Mouse (Mus musculus) splenic B cell, adult 2 months (primary cell): ENCODE data around the gene Fam19a3.
"Not testable (repeated sequence)": the region's sequence is repeated elsewhere in the genome, so short reads cannot be mapped to it uniquely, and the experiment has no call there.

Experiments
- DNase-seq: peaks from one replicate; pipeline ENCODE4 v3.0.0-alpha.2; 2011; ENCODE audit warnings: low read depth, low spot score
- H3K27me3 ChIP-seq: 2 replicates; pipeline ENCODE4 v1.6.1; 2012; ENCODE audit warnings: mild to moderate bottlenecking, low read length, moderate library complexity, mixed read lengths; ENCODE audit not compliant: control insufficient read depth, poor library complexity, insufficient read depth, severe bottlenecking
- H3K36me3 ChIP-seq: 2 replicates; pipeline ENCODE4 v1.6.1; 2012; ENCODE audit warnings: mild to moderate bottlenecking, low read length, moderate library complexity, mixed read lengths; ENCODE audit not compliant: control insufficient read depth, poor library complexity, insufficient read depth, severe bottlenecking

The Fam19a3 gene

DNA sequence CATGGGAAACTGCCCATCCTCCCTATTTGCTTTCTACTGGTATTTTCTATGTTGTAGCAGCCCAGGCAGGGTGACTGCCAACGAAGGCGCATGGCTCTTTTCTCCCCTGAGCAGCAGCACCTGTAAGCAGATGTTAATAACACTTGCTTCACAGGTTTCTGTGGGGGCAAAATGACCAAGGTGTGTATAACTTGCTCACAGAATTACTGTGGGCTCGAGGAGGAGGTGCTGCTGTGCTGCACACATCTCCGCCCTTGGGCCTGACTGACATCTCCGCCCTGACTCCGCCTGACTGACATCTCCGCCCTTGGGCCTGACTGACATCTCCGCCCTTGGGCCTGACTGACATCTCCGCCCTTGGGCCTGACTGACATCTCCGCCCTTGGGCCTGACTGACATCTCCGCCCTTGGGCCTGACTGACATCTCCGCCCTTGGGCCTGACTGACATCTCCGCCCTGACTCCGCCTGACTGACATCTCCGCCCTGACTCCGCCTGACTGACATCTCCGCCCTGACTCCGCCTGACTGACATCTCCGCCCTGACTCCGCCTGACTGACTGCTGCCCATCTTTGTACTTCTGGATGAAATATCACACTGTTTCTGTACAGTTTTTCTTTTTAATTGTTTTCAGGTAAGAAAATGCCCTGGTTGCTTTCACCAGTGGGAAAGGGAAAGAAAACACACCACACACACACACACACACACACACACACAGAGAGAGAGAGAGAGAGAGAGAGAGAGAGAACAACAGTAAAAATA, 19.4 kb downstream of the Fam19a3 start:
- H3K36me3 ChIP-seq, H3K27me3 ChIP-seq, DNase-seq: not testable (repeated sequence)

DNA sequence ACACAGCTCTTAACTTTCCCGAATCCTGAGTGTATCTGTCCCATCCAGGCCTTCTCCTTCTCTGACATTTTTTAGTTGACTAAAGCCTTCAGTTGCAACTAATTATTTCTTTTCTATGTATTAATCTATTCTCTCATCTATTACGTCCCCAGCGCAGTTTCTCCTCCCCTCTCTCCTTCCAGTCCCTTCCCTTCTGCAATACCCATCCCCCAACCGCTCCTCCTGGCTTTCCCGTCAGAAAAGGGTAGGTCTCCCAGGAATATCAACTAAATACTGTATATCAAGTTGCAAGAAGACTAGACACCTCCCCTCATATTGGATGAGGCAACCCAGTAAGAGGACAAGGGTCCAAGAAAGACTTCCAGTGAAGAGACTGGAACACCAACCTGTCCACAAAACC, 22.8 kb downstream of the Fam19a3 start:
- DNase-seq: no peak
- Histone ChIP-seq H3K27me3 (no peaks in the 10 kb centered on the region), H3K36me3 (no peaks in the 10 kb centered on the region)

DNA sequence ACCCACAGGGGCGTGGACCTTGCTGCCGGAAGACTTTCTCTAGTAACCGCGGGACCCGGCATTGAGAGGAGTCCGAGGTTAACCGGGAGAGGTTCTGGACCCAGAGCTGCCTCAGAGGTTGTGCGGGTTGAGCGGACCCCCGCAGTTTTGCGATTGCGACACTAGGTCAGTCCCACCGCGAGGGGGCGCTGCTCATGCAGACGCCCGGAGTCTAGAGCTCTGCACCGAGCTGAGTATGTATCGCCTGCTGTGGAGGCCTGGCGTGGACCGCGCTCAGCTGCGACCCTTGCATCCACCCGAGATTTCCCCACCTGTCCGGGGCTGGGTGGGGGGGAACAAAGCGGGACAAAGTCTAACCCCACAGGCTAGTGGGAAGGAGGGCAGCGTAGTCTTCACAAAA, 23.2 kb downstream of the Fam19a3 start:
- H3K27me3 ChIP-seq: no peaks in the 10 kb centered on the region
- peak; percentile 69 for DNase-seq
- no peaks in the 10 kb centered on the region for H3K36me3 ChIP-seq

DNA sequence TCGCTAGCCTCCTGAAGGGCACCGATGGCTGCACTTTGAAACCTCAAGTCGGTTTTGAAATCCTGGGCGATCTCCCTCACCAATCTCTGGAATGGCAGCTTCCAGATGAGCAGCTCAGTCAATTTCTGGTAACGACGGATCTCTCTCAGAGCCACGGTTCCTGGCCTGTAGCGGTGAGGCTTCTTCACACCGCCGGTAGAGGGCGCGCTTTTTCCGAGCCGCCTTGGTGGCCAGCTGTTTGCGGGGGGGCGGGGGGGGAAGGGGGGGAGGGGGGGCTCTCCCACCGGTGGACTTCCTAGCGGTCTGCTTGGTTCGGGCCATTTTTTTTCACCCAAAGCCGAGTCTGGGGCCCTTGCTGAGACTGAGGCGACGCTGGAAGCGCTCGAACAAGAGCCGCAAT, 28.8 kb downstream of the Fam19a3 start:
- H3K27me3 ChIP-seq, H3K36me3 ChIP-seq: not testable (repeated sequence)
- DNase-seq: peak; percentile 49

DNA sequence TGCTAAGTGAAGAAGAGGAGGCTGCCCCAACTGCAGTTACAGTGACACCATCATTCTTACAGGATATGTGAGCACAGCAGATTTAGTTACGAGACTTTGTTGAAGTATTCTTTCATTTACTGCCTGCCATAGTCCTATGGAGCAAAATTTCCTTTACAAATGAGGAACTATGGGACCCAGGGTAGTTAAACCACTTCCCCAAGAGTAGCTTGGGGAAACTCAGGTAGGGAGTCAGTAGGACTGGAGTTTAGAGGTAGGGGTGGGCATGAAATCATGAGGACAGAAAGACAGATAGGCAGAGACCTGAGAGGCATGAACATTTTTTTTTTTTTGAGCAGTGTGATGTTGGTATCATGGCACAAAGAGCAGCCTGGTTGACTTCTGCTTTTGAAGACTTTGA, 37.8 kb downstream of the Fam19a3 start:
- no peaks in the 10 kb centered on the region for H3K36me3 ChIP-seq
- no peaks in the 10 kb centered on the region for H3K27me3 ChIP-seq
- DNase-seq: no peak

DNA sequence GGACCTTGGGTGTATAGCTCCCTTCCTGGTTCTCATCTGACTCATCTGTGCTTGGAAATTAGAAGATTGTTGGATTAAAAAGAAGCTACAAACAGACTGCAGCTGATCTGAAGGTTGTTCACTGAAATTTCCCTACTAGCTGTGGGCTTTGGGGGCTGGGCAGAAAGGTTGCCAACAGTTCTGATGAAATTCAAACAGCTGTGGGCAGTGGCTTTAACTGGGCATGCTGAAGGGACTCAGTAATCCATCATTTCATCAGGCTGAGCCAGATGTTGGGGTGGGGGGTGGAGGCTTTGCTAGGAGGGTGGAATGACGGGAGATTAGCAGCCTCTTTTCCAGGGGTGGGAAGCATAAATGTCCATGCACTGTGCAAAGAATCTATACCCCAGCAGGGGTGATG, 38.5 kb downstream of the Fam19a3 start:
- DNase-seq: no peak
- Histone ChIP-seq H3K27me3 (no peaks in the 10 kb centered on the region), H3K36me3 (no peaks in the 10 kb centered on the region)

DNA sequence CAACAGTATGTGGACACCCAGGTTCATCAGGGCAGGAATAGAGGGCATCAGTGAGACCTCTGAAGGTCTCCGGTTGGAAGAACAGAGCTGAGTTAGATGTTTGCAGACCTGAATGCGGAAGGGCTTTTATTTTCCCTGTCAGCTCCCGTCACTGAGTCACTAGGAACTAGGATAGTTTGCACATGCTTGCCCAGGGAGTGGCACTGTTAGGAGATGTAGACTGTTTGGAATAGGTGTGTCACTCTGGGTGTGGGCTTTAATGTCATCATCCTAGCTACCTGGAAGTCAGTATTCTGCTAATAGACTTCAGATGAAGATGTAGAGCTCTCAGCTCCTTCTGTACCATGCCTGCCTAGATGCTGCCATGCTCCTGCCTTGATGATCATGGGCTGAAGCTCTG, 39.7 kb downstream of the Fam19a3 start:
- no peaks in the 10 kb centered on the region for H3K27me3 ChIP-seq
- no peak for DNase-seq
- H3K36me3 ChIP-seq: no peaks in the 10 kb centered on the region

DNA sequence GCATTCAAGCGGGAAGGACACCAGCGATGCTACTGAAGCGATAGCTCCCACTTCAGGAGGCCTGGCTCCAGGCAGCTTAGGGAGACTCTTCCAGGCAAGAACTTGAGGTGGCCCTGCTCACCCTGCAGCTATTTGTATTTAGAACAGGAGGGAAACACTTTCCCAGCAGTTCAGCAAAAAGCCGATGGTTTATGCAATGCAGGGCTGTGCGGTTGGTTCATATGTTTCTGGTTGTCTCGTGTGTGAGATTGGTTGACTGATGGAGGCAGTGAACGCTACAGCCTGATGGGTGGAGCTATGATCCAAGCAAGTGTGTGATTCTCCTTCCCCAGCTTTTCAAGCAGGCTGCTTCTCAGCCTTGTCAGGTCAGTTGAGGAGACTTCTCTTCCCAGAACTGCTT, 47.0 kb downstream of the Fam19a3 start:
- no peaks in the 10 kb centered on the region for H3K27me3 ChIP-seq
- no peaks in the 10 kb centered on the region for H3K36me3 ChIP-seq
- DNase-seq: no peak

DNA sequence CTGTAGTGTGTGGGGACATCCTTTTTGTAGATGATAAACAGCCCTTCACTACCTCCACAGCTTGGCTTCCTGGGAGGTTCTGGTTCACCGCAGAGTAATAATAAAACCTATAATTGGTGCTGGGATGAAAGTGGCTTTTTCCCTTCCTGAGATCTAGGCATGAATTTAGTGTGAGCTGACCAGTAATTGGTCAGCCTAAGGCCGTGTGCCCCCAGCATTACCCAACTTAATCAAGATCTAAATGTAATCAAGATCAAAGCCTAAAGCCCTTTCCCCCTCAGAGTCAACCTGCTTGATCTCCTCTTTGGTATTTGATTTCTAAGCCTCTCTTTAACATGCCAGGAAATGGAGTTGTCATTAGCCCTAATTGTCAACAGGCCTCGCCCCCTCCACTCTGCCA, 48.7 kb downstream of the Fam19a3 start:
- no peaks in the 10 kb centered on the region for H3K36me3 ChIP-seq
- H3K27me3 ChIP-seq: no peaks in the 10 kb centered on the region
- DNase-seq: no peak

DNA sequence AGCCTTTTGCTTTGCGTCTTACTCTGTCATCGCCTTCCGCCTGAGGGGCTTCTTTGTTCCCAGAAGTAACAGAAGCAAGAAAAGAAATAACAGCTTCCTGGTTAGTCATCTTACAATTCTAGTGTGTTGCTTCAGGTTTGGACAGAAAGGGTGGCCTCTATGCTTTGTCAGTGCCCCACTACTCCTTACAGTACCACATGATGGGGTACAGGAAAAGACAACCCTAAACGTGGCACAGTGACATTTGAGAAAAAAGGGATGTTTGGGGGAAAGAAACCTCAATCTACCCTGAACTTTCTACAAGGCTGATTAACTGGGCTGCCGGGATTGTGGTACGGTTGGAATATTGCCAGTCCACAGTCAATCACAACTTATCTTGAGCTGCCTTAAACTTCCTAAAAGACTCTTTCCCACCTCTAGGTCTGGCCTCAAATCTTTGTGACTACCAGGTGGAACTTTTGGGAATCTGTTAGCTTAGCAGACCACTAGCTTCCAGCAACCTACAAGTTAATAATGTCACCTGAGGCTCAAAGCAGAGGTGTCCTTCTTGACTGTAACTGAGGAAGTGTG, 52.3 kb downstream of the Fam19a3 start:
- Histone ChIP-seq H3K27me3 (no peaks in the 10 kb centered on the region), H3K36me3 (no peaks in the 10 kb centered on the region)
- no peak for DNase-seq
